Mouse (Mus musculus): ENCODE measurements around the gene Ier3. TPM values are rescaled to one million over a fixed set of nuclear protein-coding genes. Genes with fewer than 3 reads are reported as not detected.

Ier3 gene
- polyA plus RNA-seq, 1 experiment from 2014 or later, result 38.6 TPM

GRCm38 (mm10) chr17:35868961-35869345, 47.5 kb downstream of the Ier3 start:
- peaks cover 68% of the 10 kb centered on the region for H3K4me1 ChIP-seq (replicated peaks)

GRCm38 (mm10) chr17:35869346-35870067, 48.0 kb downstream of the Ier3 start:
- ATAC-seq (ENCODE audit: insufficient number of reproducible peaks, low FRiP score), result peak; percentile 18; the same call in 1 of the 2 replicates

More at GRCm38 (mm10) chr17:35868961-35869345, 47.5 kb downstream of the Ier3 start:
- Histone ChIP-seq H3K36me3 (peaks cover 20% of the 10 kb centered on the region), H3K27me3 (replicated peaks) (no peaks in the 10 kb centered on the region), H3K4me2 (peak overlapping the region; percentile 94), H3K9ac (peak overlapping the region; percentile 91), H3K27ac (ENCODE audit: poor library complexity, severe bottlenecking) (peak overlapping the region; percentile 96), H3K4me3 (peak overlapping the region; percentile 78), H3K9me3 (replicated peaks) (no peaks in the 10 kb centered on the region; the same call in 1 of the 2 replicates)
- WGBS, result 3% methylated on average over 7 of the region's 7 CpGs
- no peak for ATAC-seq (ENCODE audit: insufficient number of reproducible peaks, low FRiP score)

GRCm38 (mm10) chr17:35870151-35870883, 48.8 kb downstream of the Ier3 start:
- peak overlapping the region; percentile 78 for H3K4me3 ChIP-seq
- peaks cover 58% of the 10 kb centered on the region for H3K4me1 ChIP-seq (replicated peaks)
- peaks cover 34% of the 10 kb centered on the region for H3K36me3 ChIP-seq
- H3K4me2 ChIP-seq, result peak overlapping the region; percentile 94
- H3K9ac ChIP-seq, result peak overlapping the region; percentile 91
- peak overlapping the region; percentile 96 for H3K27ac ChIP-seq (ENCODE audit: poor library complexity, severe bottlenecking)
- H3K9me3 ChIP-seq (replicated peaks), result no peaks in the 10 kb centered on the region; the same call in 1 of the 2 replicates
- peak; percentile 19; the same call in 1 of the 2 replicates for ATAC-seq (ENCODE audit: insufficient number of reproducible peaks, low FRiP score)
- H3K27me3 ChIP-seq (replicated peaks), result no peaks in the 10 kb centered on the region
- 34% methylated on average over 9 of the region's 9 CpGs for WGBS

More at GRCm38 (mm10) chr17:35869346-35870067, 48.0 kb downstream of the Ier3 start:
- H3K36me3 ChIP-seq, result peaks cover 26% of the 10 kb centered on the region
- H3K4me2 ChIP-seq, result peak overlapping the region; percentile 94
- peaks cover 66% of the 10 kb centered on the region for H3K4me1 ChIP-seq (replicated peaks)
- H3K9me3 ChIP-seq (replicated peaks), result no peaks in the 10 kb centered on the region; the same call in 1 of the 2 replicates
- peak overlapping the region; percentile 91 for H3K9ac ChIP-seq
- H3K27me3 ChIP-seq (replicated peaks), result no peaks in the 10 kb centered on the region
- 4% methylated on average over 7 of the region's 7 CpGs for WGBS
- H3K27ac ChIP-seq (ENCODE audit: poor library complexity, severe bottlenecking), result peak overlapping the region; percentile 96
- peak overlapping the region; percentile 78 for H3K4me3 ChIP-seq

- H3K9ac ChIP-seq, result peak overlapping the region; percentile 91
Observed at GRCm38 (mm10) chr17:35870884-35871696, 49.6 kb downstream of the Ier3 start.

More at GRCm38 (mm10) chr17:35870884-35871696, 49.6 kb downstream of the Ier3 start:
- H3K4me1 ChIP-seq (replicated peaks), result peaks cover 58% of the 10 kb centered on the region
- WGBS, result 55% methylated on average over 8 of the region's 8 CpGs
- peak overlapping the region; percentile 78 for H3K4me3 ChIP-seq
- H3K27ac ChIP-seq (ENCODE audit: poor library complexity, severe bottlenecking), result peak overlapping the region; percentile 96
- peak overlapping the region; percentile 94 for H3K4me2 ChIP-seq
- no peaks in the 10 kb centered on the region; the same call in 1 of the 2 replicates for H3K9me3 ChIP-seq (replicated peaks)
- no peaks in the 10 kb centered on the region for H3K27me3 ChIP-seq (replicated peaks)
- no peak for ATAC-seq (ENCODE audit: insufficient number of reproducible peaks, low FRiP score)
- H3K36me3 ChIP-seq, result peaks cover 39% of the 10 kb centered on the region

Small RNA genes lying within 50 kb of the gene (microRNA-seq; reads per million reads assigned to microRNA genes)
- gene Gm28033, result 1.9 reads per million

Other genes starting within 250 kb of the Ier3 start
- gene Sfta2, start 220.1 kb upstream of the Ier3 start, polyA plus RNA-seq (2016; fragmentation: Nextera tagmentation; extraction: Ambion mirVana), result not detected in 2 replicates
- gene Gm9573, start 195.0 kb upstream of the Ier3 start, polyA plus RNA-seq (2016; fragmentation: Nextera tagmentation; extraction: Ambion mirVana), result not detected in 2 replicates
- gene Mucl3, start 178.0 kb upstream of the Ier3 start, polyA plus RNA-seq (2016; fragmentation: Nextera tagmentation; extraction: Ambion mirVana), result 0.14 and 0.37 TPM in 2 replicates
- gene Vars2, start 154.1 kb upstream of the Ier3 start, polyA plus RNA-seq (2016; fragmentation: Nextera tagmentation; extraction: Ambion mirVana), result 16.1 and 17.4 TPM in 2 replicates
- 22.2 and 24.5 TPM in 2 replicates for gene Gtf2h4, start 147.9 kb upstream of the Ier3 start, polyA plus RNA-seq (2016; fragmentation: Nextera tagmentation; extraction: Ambion mirVana)
- 162 and 167 TPM in 2 replicates for gene Ddr1, start 117.1 kb upstream of the Ier3 start, polyA plus RNA-seq (2016; fragmentation: Nextera tagmentation; extraction: Ambion mirVana)
- gene Flot1, start 1.5 kb downstream of the Ier3 start, polyA plus RNA-seq (2016; fragmentation: Nextera tagmentation; extraction: Ambion mirVana), result 78.2 and 80.2 TPM in 2 replicates
- gene Tubb5, start 16.6 kb downstream of the Ier3 start, polyA plus RNA-seq (2016; fragmentation: Nextera tagmentation; extraction: Ambion mirVana), result 743 and 773 TPM in 2 replicates
- gene Mdc1, start 19.8 kb downstream of the Ier3 start, polyA plus RNA-seq (2016; fragmentation: Nextera tagmentation; extraction: Ambion mirVana), result 21.6 and 25.0 TPM in 2 replicates
- gene Nrm, start 39.6 kb downstream of the Ier3 start, polyA plus RNA-seq (2016; fragmentation: Nextera tagmentation; extraction: Ambion mirVana), result 48.9 and 50.7 TPM in 2 replicates
- 22.8 and 23.7 TPM in 2 replicates for gene Ppp1r18, start 43.9 kb downstream of the Ier3 start, polyA plus RNA-seq (2016; fragmentation: Nextera tagmentation; extraction: Ambion mirVana)
- 22.4 and 26.6 TPM in 2 replicates for gene Dhx16, start 58.1 kb downstream of the Ier3 start, polyA plus RNA-seq (2016; fragmentation: Nextera tagmentation; extraction: Ambion mirVana)
- 25.6 and 26.2 TPM in 2 replicates for gene 2310061I04Rik, start 75.7 kb downstream of the Ier3 start, polyA plus RNA-seq (2016; fragmentation: Nextera tagmentation; extraction: Ambion mirVana)
- 56.0 and 56.4 TPM in 2 replicates for gene Atat1, start 88.4 kb downstream of the Ier3 start, polyA plus RNA-seq (2016; fragmentation: Nextera tagmentation; extraction: Ambion mirVana)
- gene Mrps18b, start 94.7 kb downstream of the Ier3 start, polyA plus RNA-seq (2016; fragmentation: Nextera tagmentation; extraction: Ambion mirVana), result 63.4 and 72.7 TPM in 2 replicates
- 35.8 and 39.6 TPM in 2 replicates for gene Ppp1r10, start 94.8 kb downstream of the Ier3 start, polyA plus RNA-seq (2016; fragmentation: Nextera tagmentation; extraction: Ambion mirVana)
- gene Abcf1, start 148.1 kb downstream of the Ier3 start, polyA plus RNA-seq (2016; fragmentation: Nextera tagmentation; extraction: Ambion mirVana), result 73.9 and 76.5 TPM in 2 replicates
- gene Gnl1, start 158.2 kb downstream of the Ier3 start, polyA plus RNA-seq (2016; fragmentation: Nextera tagmentation; extraction: Ambion mirVana), result 39.8 and 42.4 TPM in 2 replicates
- gene Prr3, start 158.6 kb downstream of the Ier3 start, polyA plus RNA-seq (2016; fragmentation: Nextera tagmentation; extraction: Ambion mirVana), result 17.6 and 18.5 TPM in 2 replicates
- 3.4 and 3.9 TPM in 2 replicates for gene H2-T24, start 198.9 kb downstream of the Ier3 start, polyA plus RNA-seq (2016; fragmentation: Nextera tagmentation; extraction: Ambion mirVana)
- 4.7 and 5.2 TPM in 2 replicates for gene H2-T23, start 211.2 kb downstream of the Ier3 start, polyA plus RNA-seq (2016; fragmentation: Nextera tagmentation; extraction: Ambion mirVana)
- 4.7 and 6.1 TPM in 2 replicates for gene H2-T22, start 221.1 kb downstream of the Ier3 start, polyA plus RNA-seq (2016; fragmentation: Nextera tagmentation; extraction: Ambion mirVana)
- gene Gm6034, start 221.3 kb downstream of the Ier3 start, polyA plus RNA-seq (2016; fragmentation: Nextera tagmentation; extraction: Ambion mirVana), result not detected in 2 replicates
- gene Gm11127, start 236.7 kb downstream of the Ier3 start, polyA plus RNA-seq (2016; fragmentation: Nextera tagmentation; extraction: Ambion mirVana), result not detected in 2 replicates

All from heart, embryonic 12.5 days (tissue).